Mouse (Mus musculus) frontal cortex, postnatal 36 days (tissue): ENCODE data around the gene Wipf3.

Experiments used
- DNase-seq, 2 experiments: peaks; one replicate each; pipeline ENCODE4 v3.0.0; 2022; ENCODE audit warnings: low spot score in 2 of 2

Wipf3 gene

GRCm38 (mm10) chr6:54429447-54430194 is at the start of gene Wipf3:
Gene Wipf3 (plus strand): TSS chr6:54429603.
- peak; percentile 35 to 46 for DNase-seq

- no peak for DNase-seq
These were observed 46.8 kb upstream of the Wipf3 start for GRCm38 (mm10) chr6:54382636-54383035.

GRCm38 (mm10) chr6:54383893-54384524 is 45.4 kb upstream of the Wipf3 start:
- DNase-seq = no peak

GRCm38 (mm10) chr6:54384777-54385176 is 44.6 kb upstream of the Wipf3 start:
- DNase-seq = no peak

- peak in 1 of 2 experiments; percentile 52 for DNase-seq
These were observed 43.0 kb upstream of the Wipf3 start for GRCm38 (mm10) chr6:54386429-54386828.

- no peak for DNase-seq
These were observed 42.4 kb upstream of the Wipf3 start for GRCm38 (mm10) chr6:54387044-54387443.

GRCm38 (mm10) chr6:54387751-54388150 is 41.7 kb upstream of the Wipf3 start:
- peak; percentile 51 to 57 for DNase-seq

GRCm38 (mm10) chr6:54388690-54389275 is 40.6 kb upstream of the Wipf3 start:
- DNase-seq = no peak

- DNase-seq = peak in 1 of 2 experiments; percentile 52
These were observed 37.6 kb upstream of the Wipf3 start for GRCm38 (mm10) chr6:54391765-54392164.

GRCm38 (mm10) chr6:54393886-54394285 is 35.5 kb upstream of the Wipf3 start:
- DNase-seq = no peak

GRCm38 (mm10) chr6:54399194-54399923 is 30.0 kb upstream of the Wipf3 start:
- no peak for DNase-seq

GRCm38 (mm10) chr6:54401503-54401902 is 27.9 kb upstream of the Wipf3 start:
- DNase-seq = no peak

- no peak for DNase-seq
These were observed 24.5 kb upstream of the Wipf3 start for GRCm38 (mm10) chr6:54404916-54405315.

GRCm38 (mm10) chr6:54406116-54406515 is 23.3 kb upstream of the Wipf3 start:
- no peak for DNase-seq

- DNase-seq = no peak
These were observed 20.1 kb upstream of the Wipf3 start for GRCm38 (mm10) chr6:54409271-54409670.

GRCm38 (mm10) chr6:54410451-54410850 is 19.0 kb upstream of the Wipf3 start:
- no peak for DNase-seq

GRCm38 (mm10) chr6:54411591-54411990 is 17.8 kb upstream of the Wipf3 start:
- no peak for DNase-seq

- no peak for DNase-seq
These were observed 16.5 kb upstream of the Wipf3 start for GRCm38 (mm10) chr6:54412879-54413278.

- no peak for DNase-seq
These were observed 4.2 kb upstream of the Wipf3 start for GRCm38 (mm10) chr6:54425230-54425629.

GRCm38 (mm10) chr6:54428850-54429446 is 455 bp upstream of the Wipf3 start:
- DNase-seq = no peak

- DNase-seq = no peak
These were observed 818 bp downstream of the Wipf3 start for GRCm38 (mm10) chr6:54430221-54430620.

- peak; percentile 81 to 86 for DNase-seq
These were observed 2.4 kb downstream of the Wipf3 start for GRCm38 (mm10) chr6:54431761-54432160.
